Comparison of ENCODE assay signal across 8 mouse cellular contexts in the genomic region with DNA sequence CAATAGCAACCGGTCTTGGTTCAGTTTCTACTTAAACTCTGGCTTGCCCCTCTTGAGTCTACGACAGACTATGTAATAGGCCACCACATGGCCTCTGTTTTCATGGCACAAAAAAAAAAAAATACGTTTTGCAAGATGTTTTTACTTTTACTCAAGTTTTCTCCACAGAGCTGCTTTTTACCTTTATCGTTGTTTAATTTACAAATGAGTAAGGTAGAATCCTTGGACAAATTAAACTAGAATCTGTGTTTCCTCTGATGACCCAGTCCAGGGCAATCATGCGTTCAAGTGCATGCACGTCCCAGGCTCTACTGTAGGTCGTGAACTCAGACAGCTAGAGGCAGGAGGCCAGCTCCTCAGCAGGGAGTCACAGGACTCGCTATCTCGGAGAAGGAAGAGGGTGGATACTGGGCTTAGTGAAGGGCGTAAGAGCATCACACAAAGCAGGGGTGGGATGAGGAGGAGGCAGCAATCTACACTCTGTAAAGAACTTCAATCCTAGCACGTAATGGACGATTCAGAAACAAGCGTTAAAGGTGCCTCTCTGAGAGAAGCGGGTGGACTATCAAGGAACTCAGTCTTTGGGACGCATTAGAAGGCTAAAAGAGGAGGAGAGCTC. TPM values are rescaled to one million over a fixed set of nuclear protein-coding genes. Genes with fewer than 3 reads are reported as not detected.
A peak's percentile ranks its signal among the peaks of the same experiment; 100 is the strongest.
DNase-seq lines count a peak whose midpoint lies in the region; ATAC-seq and TF ChIP-seq lines count a peak whose summit lies in the region.

No protein-coding gene starts in this region.

- DNase-seq in 3T3-L1 (ENCODE audit: low read depth, low spot score) (peak; percentile 87), NIH3T3 (ENCODE audit: low read depth) (peak; percentile 81)
- peak; percentile 83 to 84 for DNase-seq in cerebellum, postnatal 36 days
- DNase-seq in gastrocnemius, postnatal 14 days = peak; percentile 65
- peak; percentile 22 to 64 for DNase-seq in monocyte, adult 2 months (ENCODE audit: low read depth in 1 of 2, low spot score in 2 of 2)

- ATAC-seq in intestine, embryonic 15.5 days = peak; percentile 21
- peak; percentile 36 for ATAC-seq in liver, embryonic 12.5 days

- TF ChIP-seq POLR2A in testis, adult 2 months (IDR thresholded peaks at IDR 0.05; ENCODE audit: control insufficient read depth, low read depth, low read length) = no peak

- no peaks in the 10 kb centered on the region for H3K27me3 ChIP-seq in intestine, embryonic 15.5 days (replicated peaks)
- H3K27me3 ChIP-seq in liver, embryonic 12.5 days (replicated peaks) = no peaks in the 10 kb centered on the region
- H3K27me3 ChIP-seq in testis, adult 2 months (ENCODE audit: control insufficient read depth, insufficient read depth, low read length) = no peaks in the 10 kb centered on the region

- H3K36me3 ChIP-seq in intestine, embryonic 15.5 days = peaks cover 34% of the 10 kb centered on the region
- H3K36me3 ChIP-seq in liver, embryonic 12.5 days = peaks cover 57% of the 10 kb centered on the region
- no peaks in the 10 kb centered on the region; the same call in 1 of the 2 replicates for H3K36me3 ChIP-seq in testis, adult 2 months (ENCODE audit: control insufficient read depth, insufficient read depth, low read length)

- peak overlapping the region; percentile 99 for H3K27ac ChIP-seq in intestine, embryonic 15.5 days
- H3K27ac ChIP-seq in liver, embryonic 12.5 days = peak overlapping the region; percentile 98
- H3K27ac ChIP-seq in testis, adult 2 months (ENCODE audit: control insufficient read depth, insufficient read depth, low read depth, low read length) = peak overlapping the region; percentile 100

- peaks cover 47% of the 10 kb centered on the region for H3K4me1 ChIP-seq in intestine, embryonic 15.5 days (replicated peaks)
- H3K4me1 ChIP-seq in liver, embryonic 12.5 days = peaks cover 76% of the 10 kb centered on the region
- H3K4me1 ChIP-seq in testis, adult 2 months (ENCODE audit: control insufficient read depth, insufficient read depth, low read length) = peaks cover 22% of the 10 kb centered on the region

- no peaks in the 10 kb centered on the region for H3K9me3 ChIP-seq in intestine, embryonic 15.5 days
- H3K9me3 ChIP-seq in liver, embryonic 12.5 days (replicated peaks) = no peaks in the 10 kb centered on the region

- 2% methylated on average over 15 of the region's 15 CpGs for WGBS in intestine, embryonic 15.5 days
- under 1% methylated on average over 15 of the region's 15 CpGs for WGBS in liver, embryonic 12.5 days (ENCODE audit: insufficient replicate concordance)

- H3K4me2 ChIP-seq in intestine, embryonic 15.5 days (replicated peaks) = peak overlapping the region; percentile 78
- H3K4me2 ChIP-seq in liver, embryonic 12.5 days = peak overlapping the region; percentile 95

- intact Hi-C loops in gastrocnemius, postnatal 14 days (cut with DNase I; ENCODE audit: low total_unique reads) = no loop called here

- peak overlapping the region; percentile 69 for H3K4me3 ChIP-seq in intestine, embryonic 15.5 days (replicated peaks)
- H3K4me3 ChIP-seq in liver, embryonic 12.5 days = peak overlapping the region; percentile 80
- peak overlapping the region; percentile 81 for H3K4me3 ChIP-seq in testis, adult 2 months (ENCODE audit: control insufficient read depth, low read depth, low read length)

- TF ChIP-seq CTCF in testis, adult 2 months (IDR thresholded peaks at IDR 0.05; ENCODE audit: control insufficient read depth, insufficient read depth, insufficient replicate concordance, low read depth, low read length) = no peak

- peak overlapping the region; percentile 74 for H3K9ac ChIP-seq in intestine, embryonic 15.5 days
- H3K9ac ChIP-seq in liver, embryonic 12.5 days = peak overlapping the region; percentile 87

RNA-seq across cellular contexts. Expression of a gene that starts 0.9 kb away (rescaled TPM):
- 10 to 100 TPM; 16.1 to 17.1 TPM for total RNA-seq in gastrocnemius, postnatal 14 days (2021)
- 13.1 and 15.7 TPM in 2 replicates for polyA plus RNA-seq in intestine, embryonic 15.5 days (2015; fragmentation: Nextera tagmentation; extraction: Ambion mirVana)
- 8.5 and 9.8 TPM in 2 replicates for polyA plus RNA-seq in liver, embryonic 12.5 days (2016; fragmentation: Nextera tagmentation; extraction: Ambion mirVana)
- polyA plus RNA-seq in testis, adult 2 months (2012; rRNA removed) = 61.3 and 74.1 TPM in 2 replicates

RNA-seq across cellular contexts. Expression of a gene that starts 21.9 kb away (rescaled TPM):
- total RNA-seq in gastrocnemius, postnatal 14 days (2021) = 10 to 100 TPM; 50.3 to 56.0 TPM
- polyA plus RNA-seq in intestine, embryonic 15.5 days (2015; fragmentation: Nextera tagmentation; extraction: Ambion mirVana) = 113 and 129 TPM in 2 replicates
- polyA plus RNA-seq in liver, embryonic 12.5 days (2016; fragmentation: Nextera tagmentation; extraction: Ambion mirVana) = 192 and 193 TPM in 2 replicates
- 32.4 and 36.7 TPM in 2 replicates for polyA plus RNA-seq in testis, adult 2 months (2012; rRNA removed)

RNA-seq across cellular contexts. Expression of a gene that starts 23.5 kb away (rescaled TPM):
- total RNA-seq in gastrocnemius, postnatal 14 days (2021) = 100 to 1,000 TPM in 1 of 2 experiments, 10 to 100 TPM in 1; 99.8 to 103 TPM
- polyA plus RNA-seq in intestine, embryonic 15.5 days (2015; fragmentation: Nextera tagmentation; extraction: Ambion mirVana) = 150 and 154 TPM in 2 replicates
- 95.5 and 96.1 TPM in 2 replicates for polyA plus RNA-seq in liver, embryonic 12.5 days (2016; fragmentation: Nextera tagmentation; extraction: Ambion mirVana)
- 391 and 429 TPM in 2 replicates for polyA plus RNA-seq in testis, adult 2 months (2012; rRNA removed)

RNA-seq across cellular contexts. Expression of a gene that starts 26.5 kb away (rescaled TPM):
- total RNA-seq in gastrocnemius, postnatal 14 days (2021) = under 1 TPM; 0.45 to 0.53 TPM
- polyA plus RNA-seq in intestine, embryonic 15.5 days (2015; fragmentation: Nextera tagmentation; extraction: Ambion mirVana) = 5.9 and 6.4 TPM in 2 replicates
- 0.08 and 0.12 TPM in 2 replicates for polyA plus RNA-seq in liver, embryonic 12.5 days (2016; fragmentation: Nextera tagmentation; extraction: Ambion mirVana)
- 3.3 and 3.9 TPM in 2 replicates for polyA plus RNA-seq in testis, adult 2 months (2012; rRNA removed)

RNA-seq across cellular contexts. Expression of a gene that starts 32.1 kb away (rescaled TPM):
- total RNA-seq in gastrocnemius, postnatal 14 days (2021) = 1 to 10 TPM; 1.3 to 2.1 TPM
- 6.1 and 6.7 TPM in 2 replicates for polyA plus RNA-seq in intestine, embryonic 15.5 days (2015; fragmentation: Nextera tagmentation; extraction: Ambion mirVana)
- 15.9 and 16.9 TPM in 2 replicates for polyA plus RNA-seq in liver, embryonic 12.5 days (2016; fragmentation: Nextera tagmentation; extraction: Ambion mirVana)
- 0.32 and 0.34 TPM in 2 replicates for polyA plus RNA-seq in testis, adult 2 months (2012; rRNA removed)

Comparison
In these comparisons a context has a peak if more than half of its experiments do, and no peak if none do; other contexts are left out.
1. Peak in every context shown above with its lines: DNase-seq, ATAC-seq, H3K4me3 ChIP-seq and H3K27ac ChIP-seq.